Comparison of ENCODE assay signal across 14 mouse cellular contexts in genomic region chr11:82392341-82392740, GRCm38 (mm10). TPM values are rescaled to one million over a fixed set of nuclear protein-coding genes. Genes with fewer than 3 reads are reported as not detected.
DNase-seq lines count a peak whose midpoint lies in the region; ATAC-seq and TF ChIP-seq lines count a peak whose summit lies in the region.
"Had no signal": no experiment of that assay in that cellular context is flagged by ENCODE, and none has a peak within 500 bp of the region (broad histone marks: within the 10 kb centered on the region; RNA-seq: fewer than 3 reads in every experiment).

No protein-coding gene starts in this region.

- peak; percentile 78 for TF ChIP-seq CTCF in midbrain, postnatal 0 days (IDR thresholded peaks at IDR 0.05)

- H3K9me3 ChIP-seq in hindbrain, embryonic 15.5 days = no peaks in the 10 kb centered on the region
- no peaks in the 10 kb centered on the region for H3K9me3 ChIP-seq in hindbrain, embryonic 11.5 days (ENCODE audit: control insufficient read depth, low read length)
- no peaks in the 10 kb centered on the region for H3K9me3 ChIP-seq in midbrain, postnatal 0 days (ENCODE audit: low read length)
- H3K9me3 ChIP-seq: liver, embryonic 15.5 days; midbrain, embryonic 12.5 days had no signal

- H3K4me2 ChIP-seq in hindbrain, embryonic 15.5 days = 0 out of 2 replicates have a peak overlapping the region, but pooled peaks have one; percentile 96
- H3K4me2 ChIP-seq in hindbrain, embryonic 11.5 days (replicated peaks; ENCODE audit: low read depth, low read length) = no peak overlapping the region
- no peak overlapping the region for H3K4me2 ChIP-seq in midbrain, postnatal 0 days (ENCODE audit: low read depth, low read length, poor library complexity, severe bottlenecking)
- H3K4me2 ChIP-seq: liver, embryonic 15.5 days; midbrain, embryonic 12.5 days had no signal

- DNase-seq in hindbrain, embryonic 11.5 days (ENCODE audit: low spot score) = no peak
- peak; percentile 34 for DNase-seq in brain, embryonic 18.5 days (ENCODE audit: low read depth, low spot score)
- peak; percentile 30 for DNase-seq in embryo, embryonic 10.5 days (ENCODE audit: low spot score)
- DNase-seq in midbrain, postnatal 0 days (ENCODE audit: low spot score) = peak; percentile 79
- no peak for DNase-seq in adrenal gland, postnatal 4 days (ENCODE audit: low spot score in 2 of 2)
- DNase-seq in gastrocnemius, postnatal 4 days (ENCODE audit: low spot score in 2 of 2) = no peak
- DNase-seq in heart, adult 18-20 months = no peak
- DNase-seq: thymus, adult 2 months had no signal

- H3K4me1 ChIP-seq in hindbrain, embryonic 15.5 days (replicated peaks) = peaks cover 59% of the 10 kb centered on the region
- H3K4me1 ChIP-seq in hindbrain, embryonic 11.5 days (replicated peaks; ENCODE audit: control insufficient read depth, insufficient read depth, low read length) = peaks cover 2% of the 10 kb centered on the region
- H3K4me1 ChIP-seq in midbrain, postnatal 0 days (ENCODE audit: insufficient read depth, low read length) = no peaks in the 10 kb centered on the region; the same call in 1 of the 2 replicates
- H3K4me1 ChIP-seq: liver, embryonic 15.5 days had no signal

- H3K36me3 ChIP-seq in hindbrain, embryonic 15.5 days = no peaks in the 10 kb centered on the region
- no peaks in the 10 kb centered on the region for H3K36me3 ChIP-seq in hindbrain, embryonic 11.5 days (ENCODE audit: control insufficient read depth, insufficient read depth, low read length)
- no peaks in the 10 kb centered on the region for H3K36me3 ChIP-seq in midbrain, postnatal 0 days (ENCODE audit: insufficient read depth, low read length)
- H3K36me3 ChIP-seq: liver, embryonic 15.5 days; midbrain, embryonic 12.5 days had no signal

- peaks cover 17% of the 10 kb centered on the region for H3K27me3 ChIP-seq in hindbrain, embryonic 15.5 days
- peaks cover 25% of the 10 kb centered on the region for H3K27me3 ChIP-seq in hindbrain, embryonic 11.5 days (ENCODE audit: control insufficient read depth, insufficient read depth, low read length)
- H3K27me3 ChIP-seq in midbrain, postnatal 0 days (ENCODE audit: insufficient read depth, low read length) = peaks cover 8% of the 10 kb centered on the region; the same call in 1 of the 2 replicates

- 51% methylated on average over 3 of the region's 3 CpGs for WGBS in hindbrain, embryonic 15.5 days
- WGBS in hindbrain, embryonic 11.5 days = 63% methylated on average over 3 of the region's 3 CpGs
- WGBS in midbrain, postnatal 0 days = 61% methylated on average over 3 of the region's 3 CpGs

- H3K9ac ChIP-seq in hindbrain, embryonic 15.5 days = no peak overlapping the region
- H3K9ac ChIP-seq in hindbrain, embryonic 11.5 days (ENCODE audit: low read depth, low read length) = no peak overlapping the region
- no peak overlapping the region for H3K9ac ChIP-seq in midbrain, postnatal 0 days (replicated peaks; ENCODE audit: low read length, poor library complexity, severe bottlenecking)
- H3K9ac ChIP-seq: liver, embryonic 15.5 days; midbrain, embryonic 12.5 days had no signal

- peak; percentile 12; the same call in 1 of the 2 replicates for ATAC-seq in hindbrain, embryonic 15.5 days (ENCODE audit: low FRiP score, low read depth)
- no peak for ATAC-seq in hindbrain, embryonic 11.5 days (ENCODE audit: low FRiP score)
- ATAC-seq in midbrain, postnatal 0 days (ENCODE audit: low FRiP score) = no peak
- ATAC-seq: CD4-positive, CD25-positive, alpha-beta regulatory T cell, adult 4 months had no signal

- no peak overlapping the region for H3K4me3 ChIP-seq in hindbrain, embryonic 15.5 days
- no peak overlapping the region for H3K4me3 ChIP-seq in hindbrain, embryonic 11.5 days (ENCODE audit: low read depth, low read length)
- H3K4me3 ChIP-seq in midbrain, postnatal 0 days (ENCODE audit: low read depth, low read length) = no peak overlapping the region
- H3K4me3 ChIP-seq: liver, embryonic 15.5 days; midbrain, embryonic 12.5 days had no signal

- H3K27ac ChIP-seq in hindbrain, embryonic 15.5 days (replicated peaks) = no peak overlapping the region
- H3K27ac ChIP-seq in hindbrain, embryonic 11.5 days (ENCODE audit: low read depth, low read length) = no peak overlapping the region
- H3K27ac ChIP-seq in midbrain, postnatal 0 days (ENCODE audit: low read depth, low read length) = no peak overlapping the region
- H3K27ac ChIP-seq: liver, embryonic 15.5 days; midbrain, embryonic 12.5 days had no signal

RNA-seq across cellular contexts. Expression of gene Tmem132e, which starts 3.6 kb away (rescaled TPM):
- 4.2 and 4.3 TPM in 2 replicates for polyA plus RNA-seq in hindbrain, embryonic 15.5 days (2015; fragmentation: Nextera tagmentation; extraction: Ambion mirVana)
- 1.5 and 1.8 TPM in 2 replicates for polyA plus RNA-seq in hindbrain, embryonic 11.5 days (2014; fragmentation: Nextera tagmentation; extraction: Ambion mirVana)
- total RNA-seq in midbrain, postnatal 0 days (2014; rRNA removed) = 42.0 and 42.7 TPM in 2 replicates
- polyA plus RNA-seq in midbrain, postnatal 0 days (2015; fragmentation: Nextera tagmentation; extraction: Ambion mirVana) = 4.2 and 4.4 TPM in 2 replicates
- 1 to 10 TPM; 1.2 to 2.3 TPM for total RNA-seq in adrenal gland, postnatal 4 days (2021)
- total RNA-seq in gastrocnemius, postnatal 4 days (2021) = 1 to 10 TPM in 1 of 2 experiments, under 1 TPM in 1; 0.98 to 1.0 TPM
- under 1 TPM; 0.20 to 0.31 TPM for total RNA-seq in heart, adult 18-20 months (2021)
- total RNA-seq: granulocyte monocyte progenitor cell, adult 5-6 weeks; hematopoietic stem cell, adult 5-6 weeks had no signal
- polyA plus RNA-seq: CD4-positive, CD25-positive, alpha-beta regulatory T cell, adult 4 months had no signal

Comparison
In these comparisons a context has a peak if more than half of its experiments do, and no peak if none do; other contexts are left out.
1. DNase-seq: peak in brain, embryonic 18.5 days (single experiment), embryo, embryonic 10.5 days (single experiment) and midbrain, postnatal 0 days (single experiment); none in hindbrain, embryonic 11.5 days (single experiment), adrenal gland, postnatal 4 days (0 of 2), gastrocnemius, postnatal 4 days (0 of 2) and heart, adult 18-20 months (0 of 2).
2. RNA of gene Tmem132e, which starts 3.6 kb away (total RNA-seq): 42.0 to 42.7 TPM in midbrain, postnatal 0 days; 1.2 to 2.3 TPM in adrenal gland, postnatal 4 days, 0.98 to 1.0 TPM in gastrocnemius, postnatal 4 days and 0.20 to 0.31 TPM in heart, adult 18-20 months; every median in the first group is over 10 times any median in the second.